Mouse (Mus musculus): Measurements from ENCODE around the gene Spink2.

DNA sequence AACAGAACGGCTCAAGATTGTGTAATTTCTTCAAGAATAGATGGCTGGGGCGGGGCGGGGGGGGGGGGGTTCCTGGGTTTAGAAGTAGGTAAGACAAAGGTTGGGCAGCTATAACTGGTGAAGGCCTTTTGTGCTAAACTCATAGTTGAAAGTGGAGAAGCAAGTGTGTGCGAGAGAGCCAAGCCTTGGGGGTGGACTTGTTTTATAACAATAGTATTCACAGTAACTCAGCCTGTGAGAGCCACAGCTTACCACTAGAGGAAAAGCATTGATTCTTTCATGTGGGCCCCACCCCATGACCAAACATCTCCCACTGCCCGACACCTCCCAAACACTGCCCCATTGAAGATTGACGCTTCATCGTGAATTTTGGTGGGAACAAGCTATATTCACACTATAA, 47.7 kb downstream of the Spink2 start:
- TF ChIP-seq CTCF (IDR thresholded peaks at IDR 0.05; ENCODE audit: extremely low read depth, insufficient read length, insufficient replicate concordance, low read depth, low read length) (no peak), POLR2A (IDR thresholded peaks at IDR 0.05; ENCODE audit: low read depth, low read length) (no peak)
